Comparison of ENCODE assay signal across 17 mouse cellular contexts in genomic region chr2:103684431-103684830, GRCm38 (mm10).
A peak's percentile ranks its signal among the peaks of the same experiment; 100 is the strongest.
DNase-seq lines count a peak whose midpoint lies in the region; ATAC-seq and TF ChIP-seq lines count a peak whose summit lies in the region.
"Had no signal": no experiment of that assay in that cellular context is flagged by ENCODE, and none has a peak within 500 bp of the region (broad histone marks: within the 10 kb centered on the region; RNA-seq: fewer than 3 reads in every experiment).

No protein-coding gene starts in this region.

- no peaks in the 10 kb centered on the region for H3K9me3 ChIP-seq in neural tube, embryonic 15.5 days (replicated peaks)
- H3K9me3 ChIP-seq in midbrain, embryonic 11.5 days (ENCODE audit: control insufficient read depth, low read length) = no peaks in the 10 kb centered on the region
- H3K9me3 ChIP-seq: lung, embryonic 15.5 days had no signal

- no peak for DNase-seq in spleen, adult 2 months (ENCODE audit: low read depth in 1 of 2, low spot score in 2 of 2)
- no peak for DNase-seq in spleen, adult 18-20 months
- DNase-seq in thymus, postnatal 4 days = peak; percentile 59
- no peak for DNase-seq in midbrain, embryonic 11.5 days (ENCODE audit: low spot score, missing footprints)
- DNase-seq: cerebellum, adult 11 months; kidney, adult 2 months; kidney, postnatal 25 days; retina, postnatal 1 day had no signal

- no peaks in the 10 kb centered on the region for H3K36me3 ChIP-seq in spleen, adult 2 months (ENCODE audit: control insufficient read depth, insufficient read depth, low read length)
- H3K36me3 ChIP-seq in neural tube, embryonic 15.5 days = no peaks in the 10 kb centered on the region
- no peaks in the 10 kb centered on the region for H3K36me3 ChIP-seq in midbrain, embryonic 11.5 days (ENCODE audit: control insufficient read depth, insufficient read depth, low read length)
- H3K36me3 ChIP-seq: lung, embryonic 15.5 days had no signal

- H3K9ac ChIP-seq in neural tube, embryonic 15.5 days (replicated peaks) = no peak overlapping the region
- no peak overlapping the region for H3K9ac ChIP-seq in midbrain, embryonic 11.5 days (ENCODE audit: low read length)
- H3K9ac ChIP-seq: hindbrain, embryonic 14.5 days; lung, embryonic 15.5 days had no signal

- no peak overlapping the region for H3K4me3 ChIP-seq in spleen, adult 2 months (ENCODE audit: extremely low read depth, insufficient read depth, insufficient read length)
- H3K4me3 ChIP-seq in neural tube, embryonic 15.5 days (replicated peaks) = no peak overlapping the region
- no peak overlapping the region for H3K4me3 ChIP-seq in midbrain, embryonic 11.5 days (ENCODE audit: low read depth, low read length)
- H3K4me3 ChIP-seq: erythroblast, embryonic 14.5 days; lung, embryonic 15.5 days had no signal

- H3K27ac ChIP-seq in spleen, adult 2 months (ENCODE audit: insufficient read depth, low read length) = peak overlapping the region; percentile 67
- no peak overlapping the region for H3K27ac ChIP-seq in neural tube, embryonic 15.5 days (replicated peaks)
- no peak overlapping the region for H3K27ac ChIP-seq in midbrain, embryonic 11.5 days (ENCODE audit: low read depth, low read length)
- H3K27ac ChIP-seq: hindbrain, embryonic 14.5 days; lung, embryonic 15.5 days had no signal

- TF ChIP-seq CTCF in spleen, adult 2 months (IDR thresholded peaks at IDR 0.05; ENCODE audit: extremely low read depth, insufficient read depth, insufficient read length, insufficient replicate concordance) = no peak

- H3K4me2 ChIP-seq in neural tube, embryonic 15.5 days = no peak overlapping the region
- no peak overlapping the region for H3K4me2 ChIP-seq in midbrain, embryonic 11.5 days
- H3K4me2 ChIP-seq: heart, embryonic 11.5 days; hindbrain, embryonic 14.5 days; lung, embryonic 15.5 days had no signal

- no peaks in the 10 kb centered on the region for H3K27me3 ChIP-seq in spleen, adult 2 months (ENCODE audit: control insufficient read depth, insufficient read depth, low read length)
- no peaks in the 10 kb centered on the region for H3K27me3 ChIP-seq in neural tube, embryonic 15.5 days (replicated peaks)
- H3K27me3 ChIP-seq in midbrain, embryonic 11.5 days (ENCODE audit: control insufficient read depth, insufficient read depth, low read length) = no peaks in the 10 kb centered on the region
- H3K27me3 ChIP-seq: lung, embryonic 15.5 days; Patski had no signal

- TF ChIP-seq POLR2A in spleen, adult 2 months (IDR thresholded peaks at IDR 0.05; ENCODE audit: low read depth, low read length) = no peak

- whole genome bisulfite sequencing in spleen, adult 2 months = 70% methylated on average over 2 of the region's 2 CpGs
- 96% methylated on average over 2 of the region's 2 CpGs for WGBS in neural tube, embryonic 15.5 days
- WGBS in midbrain, embryonic 11.5 days = 90% methylated on average over 2 of the region's 2 CpGs

- ATAC-seq in activated CD4-positive, CD25-positive, alpha-beta regulatory T cell, adult 4 months = peak; percentile 9
- ATAC-seq in inflammation-experienced regulatory T-cells, adult 6 months = peak; percentile 9
- no peak for ATAC-seq in neural tube, embryonic 15.5 days (ENCODE audit: low FRiP score)
- ATAC-seq in midbrain, embryonic 11.5 days (ENCODE audit: low FRiP score) = no peak
- ATAC-seq: forebrain, embryonic 16.5 days; Patski had no signal

- H3K4me1 ChIP-seq in spleen, adult 2 months (ENCODE audit: control insufficient read depth, insufficient read depth, insufficient read length) = peaks cover 47% of the 10 kb centered on the region
- H3K4me1 ChIP-seq in neural tube, embryonic 15.5 days = peaks cover 22% of the 10 kb centered on the region
- H3K4me1 ChIP-seq in midbrain, embryonic 11.5 days (ENCODE audit: control insufficient read depth, insufficient read depth, low read length) = peaks cover 4% of the 10 kb centered on the region

Comparison
In these comparisons a context has a peak if more than half of its experiments do, and no peak if none do; other contexts are left out.
1. ATAC-seq: peak in activated CD4-positive, CD25-positive, alpha-beta regulatory T cell, adult 4 months (single experiment) and inflammation-experienced regulatory T-cells, adult 6 months (single experiment); none in neural tube, embryonic 15.5 days (single experiment) and midbrain, embryonic 11.5 days (single experiment).